Mouse (Mus musculus): ENCODE measurements around the gene Olfr721-ps1.

Olfr721-ps1 gene

GRCm38 (mm10) chr14:14400998-14401397 is at the start of gene Olfr721-ps1:
Olfr721-ps1 (plus strand) TSS chr14:14401298.
- no peak for DNase-seq

GRCm38 (mm10) chr14:14351721-14352590 is 49.1 kb upstream of the Olfr721-ps1 start:
- no peak for DNase-seq

- DNase-seq = no peak
These were observed 48.5 kb upstream of the Olfr721-ps1 start for GRCm38 (mm10) chr14:14352606-14353005.

- no peak for DNase-seq
These were observed 47.9 kb upstream of the Olfr721-ps1 start for GRCm38 (mm10) chr14:14353081-14353732.

GRCm38 (mm10) chr14:14353740-14354510 is 47.2 kb upstream of the Olfr721-ps1 start:
- DNase-seq = no peak

- no peak for DNase-seq
These were observed 46.4 kb upstream of the Olfr721-ps1 start for GRCm38 (mm10) chr14:14354511-14355359.

- no peak for DNase-seq
These were observed 45.8 kb upstream of the Olfr721-ps1 start for GRCm38 (mm10) chr14:14355360-14355646.

GRCm38 (mm10) chr14:14395535-14395934 is 5.6 kb upstream of the Olfr721-ps1 start:
- DNase-seq = no peak

GRCm38 (mm10) chr14:14436078-14436658 is 35.1 kb downstream of the Olfr721-ps1 start:
- no peak for DNase-seq

All from cerebellum, adult 9-11 months (tissue).